Mouse (Mus musculus): ENCODE data around the gene Layn.

Layn gene

GRCm38 (mm10) chr9:51032785-51033529 is 43.9 kb downstream of the Layn start:
- DNase-seq (ENCODE audit: extremely low spot score, low read depth, low spot score) = no peak

GRCm38 (mm10) chr9:51032291-51032690 is 44.6 kb downstream of the Layn start:
- no peak for DNase-seq (ENCODE audit: extremely low spot score, low read depth, low spot score)

- no peak for DNase-seq (ENCODE audit: extremely low spot score, low read depth, low spot score)
Measured at GRCm38 (mm10) chr9:51031603-51032002, 45.3 kb downstream of the Layn start.

- DNase-seq (ENCODE audit: extremely low spot score, low read depth, low spot score) = no peak
Measured at GRCm38 (mm10) chr9:51030147-51030546, 46.7 kb downstream of the Layn start.

DNA sequence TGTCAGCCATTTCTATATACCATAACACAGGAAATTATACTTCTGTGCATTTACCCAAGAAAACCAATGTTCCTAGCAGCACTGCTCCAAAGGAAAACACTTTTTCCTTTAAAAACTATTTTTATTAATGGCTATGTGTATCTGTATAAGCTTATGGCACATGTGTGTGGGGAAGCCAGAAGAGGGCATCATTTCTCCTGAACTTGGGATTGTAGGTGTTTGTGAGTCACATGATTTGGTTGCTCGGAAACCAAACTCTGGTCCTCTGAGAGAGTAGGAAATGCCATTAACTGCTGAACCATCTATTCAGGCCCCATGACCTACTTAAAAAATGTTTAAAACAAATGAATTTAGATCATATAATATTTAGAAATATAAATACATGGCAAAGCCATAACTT is 49.9 kb downstream of the Layn start:
- DNase-seq (ENCODE audit: extremely low spot score, low read depth, low spot score) = no peak

- DNase-seq (ENCODE audit: extremely low spot score, low read depth, low spot score) = no peak
Measured at GRCm38 (mm10) chr9:51021123-51021795, 55.6 kb downstream of the Layn start.

DNA sequence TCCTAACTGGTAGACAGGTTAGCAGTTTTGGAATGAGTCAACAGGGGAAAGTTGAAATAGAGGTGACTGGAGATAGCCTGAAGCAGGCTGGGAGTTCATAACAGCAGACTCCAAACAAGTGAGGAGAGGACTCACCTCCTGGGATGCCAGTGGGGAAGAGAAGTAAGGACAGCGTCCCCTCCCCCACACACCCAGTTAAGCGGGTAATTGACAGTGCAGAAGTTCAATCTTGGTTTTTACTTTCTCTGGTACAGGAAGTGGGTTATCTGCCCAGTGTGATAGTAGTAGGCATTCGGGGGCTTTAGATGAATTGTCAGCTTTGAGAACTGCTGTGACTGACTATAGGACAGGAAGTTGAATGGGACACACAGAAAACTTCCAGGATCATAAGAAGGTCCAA is 56.5 kb downstream of the Layn start:
- DNase-seq (ENCODE audit: extremely low spot score, low read depth, low spot score) = no peak

DNA sequence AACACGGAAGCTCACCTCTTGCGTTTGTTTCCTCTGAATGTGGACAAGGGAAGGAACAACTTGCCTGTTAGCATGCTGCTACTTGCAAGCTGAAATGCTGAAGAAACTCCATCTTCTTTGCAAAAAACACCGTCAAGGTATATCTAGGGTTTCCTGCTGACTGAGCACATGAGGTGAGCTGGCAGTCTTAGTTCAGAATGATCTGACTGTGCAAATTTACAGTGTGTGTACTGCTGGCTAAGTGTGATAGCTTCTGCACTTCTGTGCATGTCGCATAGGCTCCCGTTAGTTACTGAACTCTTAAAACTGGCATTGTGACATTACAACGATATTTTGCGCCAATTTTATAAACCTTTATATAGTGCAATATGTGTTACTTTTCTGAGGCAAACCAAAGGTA is 57.2 kb downstream of the Layn start:
- no peak for DNase-seq (ENCODE audit: extremely low spot score, low read depth, low spot score)

- no peak for DNase-seq (ENCODE audit: extremely low spot score, low read depth, low spot score)
Measured at GRCm38 (mm10) chr9:51015732-51016131, 61.2 kb downstream of the Layn start.

DNA sequence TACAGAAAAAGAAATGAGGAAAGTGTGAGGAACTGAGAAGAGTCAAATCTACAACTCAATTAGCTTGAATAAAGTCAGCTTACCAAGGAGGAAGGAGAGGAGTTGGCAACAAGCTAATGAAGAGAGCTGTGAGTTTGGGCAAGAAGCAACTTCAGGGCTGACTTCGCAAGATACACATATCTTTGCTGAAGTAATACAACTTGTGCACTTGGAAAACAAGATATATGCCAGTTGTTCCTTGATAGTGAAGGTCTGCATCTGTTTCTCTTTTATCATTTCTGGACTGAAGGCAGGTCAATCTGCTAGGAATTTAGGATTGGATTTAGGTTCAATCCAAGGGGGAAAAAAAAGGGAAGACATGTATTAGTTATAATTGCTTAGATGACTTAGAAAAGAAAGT is 63.2 kb downstream of the Layn start:
- no peak for DNase-seq (ENCODE audit: extremely low spot score, low read depth, low spot score)

DNA sequence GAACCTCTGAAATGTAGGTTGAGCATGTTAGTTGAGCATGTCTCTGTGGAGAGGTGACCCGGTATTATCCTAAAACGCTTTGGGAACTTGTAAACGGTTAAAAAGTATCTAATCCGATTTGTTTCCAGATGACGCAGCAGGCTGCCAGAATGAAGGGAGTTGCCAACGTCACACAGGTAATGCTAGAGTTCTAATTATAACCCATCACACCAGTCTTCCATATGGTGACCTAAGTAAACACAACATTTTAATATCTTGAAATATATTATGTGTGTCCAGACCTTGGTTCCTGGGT is 67.3 kb downstream of the Layn start:
- DNase-seq (ENCODE audit: extremely low spot score, low read depth, low spot score) = no peak

GRCm38 (mm10) chr9:51008841-51009655 is 67.8 kb downstream of the Layn start, which contains the start of gene Sik2:
Gene Sik2, minus strand, starts transcription at chr9:51009073.
- peak; percentile 74 for DNase-seq (ENCODE audit: extremely low spot score, low read depth, low spot score)

DNA sequence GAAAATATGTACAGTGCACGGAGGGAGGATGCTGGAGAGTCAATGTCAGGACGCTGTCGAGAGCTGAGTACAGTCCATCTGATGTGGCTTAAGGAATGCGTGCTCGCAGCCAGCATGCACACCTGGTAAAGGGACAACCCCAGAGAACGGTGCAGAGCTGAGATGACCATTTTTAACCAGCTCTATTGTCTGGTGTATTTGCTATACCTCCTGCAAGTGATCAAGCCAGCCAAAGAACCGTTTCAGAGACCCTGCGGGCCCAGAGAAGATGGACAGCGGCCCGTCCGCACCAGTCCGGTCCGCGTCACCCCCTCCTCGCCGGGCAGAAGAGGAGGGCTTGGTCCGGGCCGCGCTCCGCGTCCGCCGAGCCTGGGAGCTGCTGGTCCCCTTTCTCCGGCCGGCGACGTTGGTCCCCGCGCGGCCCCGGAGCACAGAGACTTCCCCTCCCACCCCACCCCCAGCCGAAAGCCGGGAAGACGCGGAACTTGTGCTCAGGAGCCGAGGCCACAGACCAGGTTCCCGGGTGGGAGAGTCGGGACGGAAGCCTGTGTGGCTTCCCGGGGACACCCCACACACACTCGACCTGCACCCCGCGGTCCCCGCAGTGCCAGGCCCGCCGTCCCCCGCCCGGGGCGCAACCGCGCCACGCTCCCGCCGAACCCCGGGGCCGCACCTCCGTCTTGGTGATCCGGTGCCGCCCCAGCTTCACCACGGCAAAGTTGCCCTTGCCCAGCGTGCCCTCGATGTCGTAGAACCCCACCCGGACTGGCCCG is 68.6 kb downstream of the Layn start:
- DNase-seq (ENCODE audit: extremely low spot score, low read depth, low spot score) = no peak

DNA sequence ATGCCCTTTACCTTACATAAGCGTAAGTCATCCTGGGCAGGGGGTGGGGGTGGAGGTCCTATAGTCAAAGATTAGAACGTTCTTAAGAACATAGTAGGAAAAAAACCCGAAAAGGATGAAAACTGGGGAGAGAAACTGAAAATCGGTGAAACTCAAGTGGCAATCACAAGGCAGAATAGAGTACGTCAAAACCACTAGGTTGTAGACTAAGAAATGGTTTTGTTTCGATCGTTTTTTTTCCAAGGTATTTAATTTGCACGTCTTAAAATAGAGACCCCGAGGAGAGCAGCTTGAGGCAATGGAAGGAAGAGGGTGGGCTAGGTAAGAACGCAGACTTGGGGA is 69.2 kb downstream of the Layn start:
- DNase-seq (ENCODE audit: extremely low spot score, low read depth, low spot score) = no peak

DNA sequence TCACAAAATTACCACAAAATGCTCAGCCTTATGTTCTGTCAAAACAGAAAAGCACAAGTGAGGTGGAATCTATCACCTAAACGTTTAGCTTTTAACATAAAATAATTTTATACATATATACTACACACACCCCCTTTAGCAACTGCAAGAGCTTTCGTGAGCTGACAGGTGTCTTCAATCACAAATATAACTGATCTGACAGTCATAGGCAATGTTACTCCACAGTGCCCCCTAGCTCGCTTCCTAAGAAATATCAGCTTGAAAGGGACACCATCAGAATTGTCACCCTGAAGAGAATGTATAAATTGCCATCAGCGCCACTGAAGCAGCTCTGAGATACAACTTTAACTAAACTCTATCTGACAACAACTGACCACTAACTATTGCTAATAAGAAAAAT is 70.0 kb downstream of the Layn start:
- DNase-seq (ENCODE audit: extremely low spot score, low read depth, low spot score) = peak; percentile 62

All from hindlimb bud, embryonic 11.5 days (tissue).